Mouse (Mus musculus): ENCODE measurements around the gene Cox8c.

GRCm38 (mm10) chr12:102887366-102887765 lies 11.8 kb upstream of the Cox8c start:
- no peak for TF ChIP-seq CTCF (IDR thresholded peaks at IDR 0.05; ENCODE audit: low read depth, low read length)
- TF ChIP-seq POLR2A (IDR thresholded peaks at IDR 0.05; ENCODE audit: insufficient read depth, low read length), result no peak
- no peak for TF ChIP-seq EP300 (IDR thresholded peaks at IDR 0.05; ENCODE audit: insufficient read depth, low read depth, low read length)

Data from ES-Bruce4 (cell line).